Mouse (Mus musculus): ENCODE measurements around the gene Olfr652.

DNA sequence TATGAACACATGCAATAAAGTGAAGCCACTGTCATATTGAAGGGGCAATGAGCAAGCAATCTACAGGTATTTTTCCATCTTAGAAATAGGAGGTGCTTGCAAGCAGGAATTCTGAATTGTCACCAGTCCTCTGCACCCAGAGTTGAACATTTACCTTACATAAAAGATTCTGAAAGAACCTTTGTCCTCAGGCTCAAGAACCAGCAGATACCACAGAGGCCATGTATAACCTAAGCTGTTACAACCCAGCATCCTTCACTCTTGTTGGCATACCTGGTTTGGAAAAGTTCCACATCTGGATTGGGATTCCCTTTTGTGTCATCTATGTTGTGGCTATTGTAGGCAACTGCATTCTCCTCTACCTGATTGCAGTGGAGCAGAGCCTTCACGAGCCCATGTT lies 8.0 kb upstream of the Olfr652 start:
- TF ChIP-seq POLR2A (IDR thresholded peaks at IDR 0.05; ENCODE audit: borderline replicate concordance, low read depth, low read length) (no peak), CTCF (IDR thresholded peaks at IDR 0.05; ENCODE audit: low read depth, low read length) (no peak)

Measured in bone marrow macrophage, adult 2 months (primary cell).